Mouse (Mus musculus): ENCODE data around the gene Prame. TPM values are rescaled to one million over a fixed set of nuclear protein-coding genes. Genes with fewer than 3 reads are reported as not detected.

Prame gene
- polyA plus RNA-seq, 1 experiment from 2014 or later = not detected

Other genes starting within 250 kb of the Prame start
- not detected in 2 replicates for gene Gm7903, start 193.9 kb downstream of the Prame start, polyA plus RNA-seq (2015; fragmentation: Nextera tagmentation; extraction: Ambion mirVana)
- gene AV320801, start 133.1 kb downstream of the Prame start, polyA plus RNA-seq (2015; fragmentation: Nextera tagmentation; extraction: Ambion mirVana) = not detected in 2 replicates
- gene Nxf7, start 28.9 kb downstream of the Prame start, polyA plus RNA-seq (2015; fragmentation: Nextera tagmentation; extraction: Ambion mirVana) = not detected in 2 replicates
- gene Tcp11x2, start 66.1 kb upstream of the Prame start, polyA plus RNA-seq (2015; fragmentation: Nextera tagmentation; extraction: Ambion mirVana) = not detected in 2 replicates
- gene Tmsb15a, start 97.6 kb upstream of the Prame start, polyA plus RNA-seq (2015; fragmentation: Nextera tagmentation; extraction: Ambion mirVana) = not detected in 2 replicates
- gene Armcx5, start 115.0 kb upstream of the Prame start, polyA plus RNA-seq (2015; fragmentation: Nextera tagmentation; extraction: Ambion mirVana) = 9.1 and 9.5 TPM in 2 replicates
- gene Gprasp1, start 115.0 kb upstream of the Prame start, polyA plus RNA-seq (2015; fragmentation: Nextera tagmentation; extraction: Ambion mirVana) = 36.4 and 39.7 TPM in 2 replicates
- gene Bhlhb9, start 169.9 kb upstream of the Prame start, polyA plus RNA-seq (2015; fragmentation: Nextera tagmentation; extraction: Ambion mirVana) = 50.3 and 52.9 TPM in 2 replicates
- 21.8 and 26.1 TPM in 2 replicates for gene Gprasp2, start 211.3 kb upstream of the Prame start, polyA plus RNA-seq (2015; fragmentation: Nextera tagmentation; extraction: Ambion mirVana)

Data from lung, embryonic 15.5 days (tissue).